9 mouse cellular contexts compared by ENCODE assay signal in genomic region chr12:99220333-99220732, GRCm38 (mm10).
A peak's percentile ranks its signal among the peaks of the same experiment; 100 is the strongest.
DNase-seq lines count a peak whose midpoint lies in the region; ATAC-seq and TF ChIP-seq lines count a peak whose summit lies in the region.
"Had no signal": no experiment of that assay in that cellular context is flagged by ENCODE, and none has a peak within 500 bp of the region (broad histone marks: within the 10 kb centered on the region; RNA-seq: fewer than 3 reads in every experiment).

No protein-coding gene starts in this region.

- no peaks in the 10 kb centered on the region for H3K27me3 ChIP-seq in intestine, embryonic 14.5 days (replicated peaks; ENCODE audit: control insufficient read depth, insufficient read depth, low read length)
- H3K27me3 ChIP-seq in intestine, postnatal 0 days (replicated peaks; ENCODE audit: control insufficient read depth, insufficient read depth, low read length) = no peaks in the 10 kb centered on the region
- no peaks in the 10 kb centered on the region for H3K27me3 ChIP-seq in forebrain, embryonic 13.5 days

- no peak overlapping the region for H3K9ac ChIP-seq in intestine, embryonic 14.5 days (ENCODE audit: low read length)
- H3K9ac ChIP-seq in intestine, postnatal 0 days (ENCODE audit: low read depth, low read length) = no peak overlapping the region
- H3K9ac ChIP-seq in forebrain, embryonic 13.5 days = no peak overlapping the region

- H3K27ac ChIP-seq in intestine, embryonic 14.5 days (ENCODE audit: low read depth) = no peak overlapping the region
- H3K27ac ChIP-seq in intestine, postnatal 0 days (ENCODE audit: low read depth, low read length) = no peak overlapping the region
- H3K27ac ChIP-seq in forebrain, embryonic 13.5 days = peak overlapping the region; percentile 87

- DNase-seq in intestine, embryonic 14.5 days (ENCODE audit: low spot score) = peak; percentile 59
- peak; percentile 59 to 64 for DNase-seq in left cerebral cortex, postnatal 25 days (ENCODE audit: low spot score in 2 of 2)
- DNase-seq in right cerebral cortex, adult 2 months (ENCODE audit: low spot score in 2 of 2) = peak; percentile 49 to 64
- no peak for DNase-seq in ovary, postnatal 36 days (ENCODE audit: low spot score)
- no peak for DNase-seq in adipocyte (ENCODE audit: low spot score)
- DNase-seq in c-Kit-positive CD71-positive TER-119-positive erythroid progenitor cells, embryonic 14.5 days (ENCODE audit: low spot score) = no peak

- no peak overlapping the region for H3K4me2 ChIP-seq in intestine, embryonic 14.5 days (ENCODE audit: low read length)
- no peak overlapping the region for H3K4me2 ChIP-seq in intestine, postnatal 0 days (replicated peaks; ENCODE audit: low read depth)
- H3K4me2 ChIP-seq in forebrain, embryonic 13.5 days = peak overlapping the region; percentile 38

- WGBS in intestine, embryonic 14.5 days = 58% methylated on average over 8 of the region's 8 CpGs
- 68% methylated on average over 8 of the region's 8 CpGs for WGBS in intestine, postnatal 0 days
- WGBS in forebrain, embryonic 13.5 days = 3% methylated on average over 8 of the region's 8 CpGs

- no peak overlapping the region for H3K4me3 ChIP-seq in intestine, embryonic 14.5 days (ENCODE audit: low read depth, low read length)
- no peak overlapping the region for H3K4me3 ChIP-seq in intestine, postnatal 0 days (ENCODE audit: low read depth, low read length)
- H3K4me3 ChIP-seq in forebrain, embryonic 13.5 days = no peak overlapping the region
- H3K4me3 ChIP-seq: myocyte had no signal

- TF ChIP-seq CTCF in intestine, postnatal 0 days (IDR thresholded peaks at IDR 0.05; ENCODE audit: low read depth) = no peak

- intact Hi-C loops in left cerebral cortex, postnatal 25 days (cut with DNase I) = no loop called here

- H3K36me3 ChIP-seq in intestine, embryonic 14.5 days (ENCODE audit: control insufficient read depth, insufficient read depth, low read length) = no peaks in the 10 kb centered on the region
- H3K36me3 ChIP-seq in intestine, postnatal 0 days (ENCODE audit: control insufficient read depth, insufficient read depth) = peaks cover 6% of the 10 kb centered on the region; the same call in 1 of the 2 replicates
- peaks cover 5% of the 10 kb centered on the region; the same call in 1 of the 2 replicates for H3K36me3 ChIP-seq in forebrain, embryonic 13.5 days (ENCODE audit: poor library complexity, severe bottlenecking)

- H3K4me1 ChIP-seq in intestine, embryonic 14.5 days (replicated peaks; ENCODE audit: control insufficient read depth, insufficient read depth, low read length) = peaks cover 15% of the 10 kb centered on the region; the same call in 1 of the 2 replicates
- H3K4me1 ChIP-seq in intestine, postnatal 0 days (replicated peaks; ENCODE audit: control insufficient read depth, insufficient read depth, low read length) = 0 out of 2 replicates have a peak, but pooled peaks cover 3% of the 10 kb centered on the region
- H3K4me1 ChIP-seq in forebrain, embryonic 13.5 days = peaks cover 100% of the 10 kb centered on the region

- H3K9me3 ChIP-seq in intestine, embryonic 14.5 days (ENCODE audit: control insufficient read depth, low read length) = no peaks in the 10 kb centered on the region
- H3K9me3 ChIP-seq in intestine, postnatal 0 days (ENCODE audit: control insufficient read depth) = no peaks in the 10 kb centered on the region
- H3K9me3 ChIP-seq in forebrain, embryonic 13.5 days (replicated peaks) = no peaks in the 10 kb centered on the region

- ATAC-seq in intestine, embryonic 14.5 days (replicated peaks; ENCODE audit: low FRiP score, low TSS enrichment, low read depth) = no peak
- ATAC-seq in intestine, postnatal 0 days = no peak
- peak; percentile 82 for ATAC-seq in forebrain, embryonic 13.5 days

Comparison
In these comparisons a context has a peak if more than half of its experiments do, and no peak if none do; other contexts are left out.
1. DNase-seq: peak in intestine, embryonic 14.5 days (single experiment), left cerebral cortex, postnatal 25 days (2 of 2) and right cerebral cortex, adult 2 months (2 of 2); none in ovary, postnatal 36 days (single experiment), adipocyte (single experiment) and c-Kit-positive CD71-positive TER-119-positive erythroid progenitor cells, embryonic 14.5 days (single experiment).